Mouse (Mus musculus) midbrain, embryonic 12.5 days (tissue): ENCODE measurements at regions not wholly inside any gene's neighbourhood (a gene's known extent, or its start where the extent isn't known, plus 50 kb on each side); places are given as distances from the start of the nearest gene placed in this dataset.

Source experiments
- ATAC-seq: fragments of 200-750 bp; cut with Nextera tagmentation; 2 replicates; pipeline ENCODE4 v1.8.0; 2017; ENCODE audit warnings: low read depth, moderate TSS enrichment, moderate library complexity; ENCODE audit not compliant: low FRiP score
- H3K27ac ChIP-seq: fragments of 300-500 bp; sonication (generic); replicated peaks from 2 replicates; pipeline ENCODE4 v1.5.1; 2016; ENCODE audit warnings: mild to moderate bottlenecking
- H3K27me3 ChIP-seq: fragments of 300-500 bp; sonication (generic); 2 replicates; pipeline ENCODE4 v1.6.1; 2016; ENCODE audit warnings: mild to moderate bottlenecking
- H3K36me3 ChIP-seq: fragments of 300-500 bp; sonication (generic); 2 replicates; pipeline ENCODE4 v1.6.1; 2016
- H3K4me1 ChIP-seq: fragments of 300-500 bp; sonication (generic); 2 replicates; pipeline ENCODE4 v1.6.1; 2016
- H3K4me2 ChIP-seq: fragments of 300-500 bp; sonication (generic); replicated peaks from 2 replicates; pipeline ENCODE4 v1.6.1; 2016; ENCODE audit warnings: mild to moderate bottlenecking, moderate library complexity
- H3K4me3 ChIP-seq: fragments of 300-500 bp; sonication (generic); 2 replicates; pipeline ENCODE4 v1.5.1; 2016; ENCODE audit warnings: mild to moderate bottlenecking
- H3K9ac ChIP-seq: fragments of 300-500 bp; sonication (generic); replicated peaks from 2 replicates; pipeline ENCODE4 v1.6.1; 2016; ENCODE audit warnings: mild to moderate bottlenecking, moderate library complexity
- H3K9me3 ChIP-seq: fragments of 300-500 bp; sonication (generic); 2 replicates; pipeline ENCODE4 v1.6.1; 2016; ENCODE audit warnings: mild to moderate bottlenecking
- WGBS: fragments of 180-500 bp; shearing (Covaris S2); methylation state at CpG from one replicate; pipeline ENCODE4 v1.1.7; 2016; 5-methylcytosine and 5-hydroxymethylcytosine counted together

DNA sequence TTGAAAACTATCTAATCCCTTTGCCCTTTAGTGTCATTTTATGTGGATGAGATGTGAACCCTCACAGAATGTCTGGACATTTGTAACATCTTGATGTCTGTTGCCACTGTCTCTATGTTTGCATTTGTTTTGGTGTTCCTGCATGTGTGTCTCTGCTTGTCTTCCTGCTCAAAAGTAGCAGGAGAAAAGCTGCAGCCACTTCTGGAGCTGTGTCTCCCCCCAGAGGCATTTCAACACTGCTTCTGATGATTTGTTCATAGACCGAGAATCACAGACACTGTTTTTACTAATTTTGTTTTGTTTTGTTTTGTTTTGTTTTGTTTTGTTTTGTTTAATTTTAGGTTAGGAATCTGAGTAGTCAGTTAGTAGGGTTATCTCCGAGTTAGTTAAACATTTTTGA, 883.8 kb downstream of the Gbe1 start:
- H3K27me3 ChIP-seq, result no peaks in the 10 kb centered on the region
- no peak overlapping the region for H3K27ac ChIP-seq
- no peak overlapping the region for H3K4me3 ChIP-seq
- H3K9ac ChIP-seq, result no peak overlapping the region
- WGBS, result 78% methylated on average over 2 of the region's 2 CpGs
- ATAC-seq, result no peak
- H3K4me1 ChIP-seq, result no peaks in the 10 kb centered on the region
- H3K36me3 ChIP-seq, result no peaks in the 10 kb centered on the region
- no peaks in the 10 kb centered on the region for H3K9me3 ChIP-seq
- H3K4me2 ChIP-seq, result no peak overlapping the region

DNA sequence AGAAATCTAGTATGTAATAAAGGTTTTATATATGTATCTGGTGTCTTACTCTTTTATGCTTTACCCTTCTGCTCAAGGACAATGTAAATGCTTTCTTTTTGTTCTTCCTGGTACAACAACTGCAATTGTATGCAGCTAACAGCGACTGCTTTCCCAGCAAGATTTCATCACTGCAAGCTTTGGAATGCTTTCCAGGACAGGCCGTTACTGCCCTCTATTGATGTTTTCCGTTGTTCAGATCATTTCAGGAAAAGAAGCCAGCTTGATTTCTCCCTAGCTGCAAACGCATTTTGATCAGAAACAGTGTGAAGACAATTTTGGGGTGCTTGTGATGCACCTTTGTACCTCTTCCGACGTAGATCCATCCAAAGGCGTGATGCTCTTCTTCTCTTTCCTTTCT, 895.1 kb downstream of the Gbe1 start:
- WGBS, result 61% methylated on average over 7 of the region's 7 CpGs
- no peak overlapping the region for H3K27ac ChIP-seq

GRCm38 (mm10) chr16:71224469-71224868, 910.7 kb downstream of the Gbe1 start:
- no peak for ATAC-seq
- no peak overlapping the region for H3K27ac ChIP-seq
- 70% methylated on average over 6 of the region's 6 CpGs for WGBS

More for the DNA sequence above, 895.1 kb downstream of the Gbe1 start:
- H3K27me3 ChIP-seq, result no peaks in the 10 kb centered on the region
- no peaks in the 10 kb centered on the region for H3K36me3 ChIP-seq
- H3K4me1 ChIP-seq, result no peaks in the 10 kb centered on the region
- H3K9me3 ChIP-seq, result no peaks in the 10 kb centered on the region
- H3K4me3 ChIP-seq, result no peak overlapping the region
- no peak overlapping the region for H3K4me2 ChIP-seq
- no peak overlapping the region for H3K9ac ChIP-seq
- no peak for ATAC-seq

DNA sequence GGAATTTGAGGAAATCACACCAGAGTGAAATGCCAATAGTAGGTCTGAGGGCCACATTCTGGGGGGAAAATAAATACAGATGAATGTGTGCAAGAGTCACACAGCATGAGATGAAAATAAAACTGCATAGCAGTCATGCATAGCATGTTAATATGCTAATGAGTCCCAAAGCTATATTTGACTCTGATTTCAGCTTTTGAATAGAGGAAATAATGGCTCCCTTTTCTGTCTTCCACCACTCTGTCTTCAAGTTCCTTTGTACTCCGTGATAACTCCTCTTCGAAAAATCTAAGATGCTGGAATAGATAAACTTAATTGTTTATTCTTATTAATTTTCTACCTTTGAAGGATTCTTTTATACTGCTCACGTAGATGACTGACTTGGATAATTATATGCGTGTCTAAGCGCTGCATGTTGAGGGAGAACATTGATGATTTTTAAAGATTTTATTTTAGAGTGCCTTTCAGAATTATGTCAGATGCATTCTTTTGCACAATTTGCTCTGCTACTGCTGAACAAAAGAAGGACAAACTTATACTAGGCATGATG, 916.4 kb downstream of the Gbe1 start:
- Histone ChIP-seq H3K4me2 (no peak overlapping the region), H3K27me3 (no peaks in the 10 kb centered on the region), H3K27ac (no peak overlapping the region), H3K36me3 (no peaks in the 10 kb centered on the region), H3K4me1 (no peaks in the 10 kb centered on the region), H3K4me3 (no peak overlapping the region), H3K9me3 (no peaks in the 10 kb centered on the region), H3K9ac (no peak overlapping the region)
- 91% methylated on average over 5 of the region's 5 CpGs for WGBS
- ATAC-seq, result no peak

More at GRCm38 (mm10) chr16:71224469-71224868, 910.7 kb downstream of the Gbe1 start:
- no peaks in the 10 kb centered on the region for H3K36me3 ChIP-seq
- no peaks in the 10 kb centered on the region for H3K4me1 ChIP-seq
- H3K4me3 ChIP-seq, result no peak overlapping the region
- no peaks in the 10 kb centered on the region for H3K9me3 ChIP-seq
- no peak overlapping the region for H3K4me2 ChIP-seq
- H3K27me3 ChIP-seq, result no peaks in the 10 kb centered on the region
- H3K9ac ChIP-seq, result no peak overlapping the region

DNA sequence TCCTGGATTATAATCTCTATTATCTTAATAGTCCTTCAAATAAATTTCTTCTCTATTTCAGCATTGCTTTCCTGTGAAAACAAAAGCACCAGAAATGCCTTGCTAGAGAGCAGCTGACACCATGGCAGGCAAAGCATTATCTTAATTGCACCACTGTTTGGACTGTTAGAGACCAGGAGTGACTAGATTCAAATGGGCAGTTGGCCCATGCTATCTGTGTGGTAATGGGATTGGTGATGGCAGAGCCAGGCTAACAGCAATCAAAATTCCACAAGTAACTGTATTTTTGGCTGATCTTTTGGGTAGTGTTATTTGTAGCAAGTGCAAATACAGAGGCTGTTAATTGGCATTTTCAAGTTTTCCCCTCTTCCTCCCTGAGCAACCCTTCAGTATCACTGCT, 929.3 kb downstream of the Gbe1 start:
- Histone ChIP-seq H3K9ac (no peak overlapping the region), H3K4me2 (no peak overlapping the region), H3K4me3 (no peak overlapping the region), H3K36me3 (no peaks in the 10 kb centered on the region), H3K27ac (no peak overlapping the region), H3K27me3 (no peaks in the 10 kb centered on the region), H3K4me1 (no peaks in the 10 kb centered on the region), H3K9me3 (no peaks in the 10 kb centered on the region)
- ATAC-seq, result no peak

DNA sequence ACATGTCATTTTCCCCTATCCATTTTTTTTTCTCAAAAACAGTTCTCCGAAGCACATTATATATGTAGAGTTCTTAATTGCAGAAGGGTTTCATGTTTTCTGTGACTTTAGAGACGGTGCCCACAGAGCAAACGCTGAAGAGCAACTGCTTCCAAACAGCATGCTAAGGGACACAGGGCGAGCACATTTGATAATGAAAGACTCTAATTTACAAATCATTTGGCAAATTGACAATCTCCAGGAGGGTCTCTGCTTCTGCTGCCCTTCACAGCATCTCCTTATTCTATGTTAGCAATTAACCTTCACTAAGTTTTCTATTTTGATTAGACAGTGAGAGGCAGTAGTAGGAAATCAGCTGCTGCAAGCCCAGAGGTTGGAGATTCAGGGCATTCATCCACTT, 929.7 kb downstream of the Gbe1 start:
- Histone ChIP-seq H3K27me3 (no peaks in the 10 kb centered on the region), H3K9me3 (no peaks in the 10 kb centered on the region)

DNA sequence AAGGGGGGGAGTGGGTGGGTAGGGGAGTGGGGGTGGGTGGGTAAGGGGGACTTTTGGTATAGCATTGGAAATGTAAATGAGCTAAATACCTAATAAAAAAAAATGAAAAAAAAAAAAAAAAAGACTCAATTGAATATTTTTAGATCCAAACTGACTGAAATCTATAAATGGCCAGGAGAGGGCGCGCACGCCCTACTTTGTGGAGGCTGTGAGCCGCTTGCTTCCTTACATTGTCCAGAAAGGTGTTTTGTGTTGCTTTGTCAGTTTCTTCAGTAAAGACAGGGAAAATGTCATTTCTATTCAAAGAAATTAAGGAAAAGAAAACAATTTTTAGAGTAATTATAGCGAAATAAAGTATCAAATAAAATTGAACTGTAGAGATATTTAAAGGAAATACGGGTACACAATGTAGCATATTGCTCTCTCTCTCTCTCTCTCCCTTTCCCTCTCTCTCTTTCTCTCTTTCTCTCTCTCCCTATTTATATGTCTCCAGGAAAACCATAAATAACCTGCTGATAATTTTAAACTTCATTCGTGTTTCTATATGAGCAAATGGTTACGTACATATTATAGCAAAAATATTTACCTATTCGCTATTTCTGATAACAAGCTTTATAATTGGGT, 933.9 kb downstream of the Gbe1 start:
- no peak overlapping the region for H3K27ac ChIP-seq
- no peaks in the 10 kb centered on the region for H3K36me3 ChIP-seq
- no peaks in the 10 kb centered on the region for H3K27me3 ChIP-seq
- H3K9me3 ChIP-seq, result no peaks in the 10 kb centered on the region
- 35% methylated on average over 9 of the region's 9 CpGs for WGBS
- no peak overlapping the region for H3K9ac ChIP-seq
- no peak overlapping the region for H3K4me3 ChIP-seq
- no peak overlapping the region for H3K4me2 ChIP-seq
- no peaks in the 10 kb centered on the region for H3K4me1 ChIP-seq
- ATAC-seq, result peak; percentile 85

More for the DNA sequence above, 929.7 kb downstream of the Gbe1 start:
- Histone ChIP-seq H3K36me3 (no peaks in the 10 kb centered on the region), H3K4me2 (no peak overlapping the region), H3K4me1 (no peaks in the 10 kb centered on the region), H3K9ac (no peak overlapping the region), H3K27ac (no peak overlapping the region), H3K4me3 (no peak overlapping the region)
- no peak for ATAC-seq
- 85% methylated on average over 4 of the region's 4 CpGs for WGBS

DNA sequence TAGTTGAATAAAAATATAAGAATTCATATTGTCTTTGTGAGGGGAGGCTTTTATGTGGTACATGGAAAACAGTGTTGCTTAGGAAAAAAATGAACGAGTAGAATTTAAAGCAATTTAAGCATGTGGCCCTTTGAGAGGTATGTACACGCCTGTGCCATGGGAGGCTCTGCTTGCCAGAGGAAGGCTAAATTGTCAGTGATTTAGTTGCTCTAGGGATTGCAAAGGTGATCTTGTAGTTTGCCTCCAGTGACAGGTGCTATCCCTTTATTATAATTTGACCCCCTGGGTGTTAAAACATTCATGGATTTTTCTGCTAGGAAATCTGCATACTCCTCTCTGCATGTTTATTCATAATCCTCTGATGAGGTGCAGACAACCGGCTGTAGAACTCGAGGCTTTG, 942.0 kb downstream of the Gbe1 start:
- Histone ChIP-seq H3K9me3 (no peaks in the 10 kb centered on the region), H3K9ac (no peak overlapping the region), H3K27ac (no peak overlapping the region), H3K4me2 (no peak overlapping the region), H3K36me3 (no peaks in the 10 kb centered on the region), H3K27me3 (no peaks in the 10 kb centered on the region), H3K4me1 (no peaks in the 10 kb centered on the region), H3K4me3 (no peak overlapping the region)
- 64% methylated on average over 4 of the region's 4 CpGs for WGBS
- ATAC-seq, result peak; percentile 27; the same call in 1 of the 2 replicates

DNA sequence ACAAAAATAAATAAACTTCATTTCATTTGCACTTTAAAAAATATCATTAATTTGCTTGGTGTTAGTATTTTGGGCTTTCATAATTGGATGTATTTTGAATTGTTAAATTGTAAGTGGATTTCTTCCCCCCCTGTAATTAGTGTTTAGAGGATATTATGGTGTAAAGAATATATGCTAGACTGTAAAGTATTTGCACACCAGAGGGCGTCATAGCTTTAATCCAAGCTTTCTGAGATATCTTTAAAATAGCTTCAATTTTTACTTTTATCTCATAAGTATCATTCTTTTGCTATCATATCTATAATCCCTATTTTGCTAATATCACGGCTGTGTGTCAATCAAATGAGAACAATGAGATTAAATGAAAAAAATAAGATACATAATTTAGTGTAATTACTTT, 942.4 kb downstream of the Gbe1 start:
- Histone ChIP-seq H3K36me3 (no peaks in the 10 kb centered on the region), H3K4me2 (no peak overlapping the region), H3K27ac (no peak overlapping the region), H3K4me1 (0 out of 2 replicates have a peak, but pooled peaks cover 2% of the 10 kb centered on the region), H3K27me3 (no peaks in the 10 kb centered on the region), H3K9me3 (no peaks in the 10 kb centered on the region), H3K9ac (no peak overlapping the region), H3K4me3 (no peak overlapping the region)
- WGBS, result 69% methylated on average over 2 of the region's 2 CpGs
- ATAC-seq, result no peak

- H3K9ac ChIP-seq, result no peak overlapping the region
- no peak overlapping the region for H3K27ac ChIP-seq
- H3K4me1 ChIP-seq, result no peaks in the 10 kb centered on the region; the same call in 1 of the 2 replicates
- no peak overlapping the region for H3K4me3 ChIP-seq
- 26% methylated on average over 5 of the region's 5 CpGs for WGBS
- no peak overlapping the region for H3K4me2 ChIP-seq
- no peaks in the 10 kb centered on the region for H3K9me3 ChIP-seq
- ATAC-seq, result peak; percentile 56; the same call in 1 of the 2 replicates
- no peaks in the 10 kb centered on the region for H3K36me3 ChIP-seq
- H3K27me3 ChIP-seq, result no peaks in the 10 kb centered on the region
These were observed 953.4 kb downstream of the Gbe1 start for GRCm38 (mm10) chr16:71267191-71267590.
